Mouse (Mus musculus): ENCODE results near the gene Arhgap15. TPM values are rescaled to one million over a fixed set of nuclear protein-coding genes. Genes with fewer than 3 reads are reported as not detected.
A peak's percentile ranks its signal among the peaks of the same experiment; 100 is the strongest.

Arhgap15 gene
- polyA plus RNA-seq, 1 experiment from 2014 or later, result 0.30 TPM

DNA sequence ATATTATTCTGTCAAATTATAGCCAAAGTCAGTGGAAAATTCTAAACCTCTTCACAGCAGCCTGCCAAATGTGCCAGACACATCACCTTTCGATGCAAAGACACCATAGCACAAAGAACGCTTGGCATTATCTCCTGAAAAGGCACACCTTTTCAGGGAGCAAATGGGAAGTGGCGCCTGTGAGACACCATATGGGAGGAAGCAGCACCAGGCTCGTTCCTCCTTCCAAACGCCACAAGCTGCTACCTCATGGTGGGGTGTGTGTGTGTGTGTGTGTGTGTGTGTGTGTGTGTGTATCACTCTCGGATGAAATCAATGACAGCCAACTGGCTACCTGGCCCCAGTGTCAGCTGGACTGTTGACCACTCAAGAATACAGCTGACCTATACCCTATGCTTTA lies 551.8 kb downstream of the Arhgap15 start:
- Histone ChIP-seq H3K36me3 (replicated peaks) (no peaks in the 10 kb centered on the region), H3K4me3 (no peak overlapping the region), H3K27ac (no peak overlapping the region), H3K9me3 (no peaks in the 10 kb centered on the region), H3K27me3 (ENCODE audit: poor library complexity, severe bottlenecking) (no peaks in the 10 kb centered on the region), H3K4me1 (peaks cover 18% of the 10 kb centered on the region)
- no peak for DNase-seq (ENCODE audit: extremely low spot score, low spot score)
- 82% methylated on average over 6 of the region's 6 CpGs for WGBS

DNA sequence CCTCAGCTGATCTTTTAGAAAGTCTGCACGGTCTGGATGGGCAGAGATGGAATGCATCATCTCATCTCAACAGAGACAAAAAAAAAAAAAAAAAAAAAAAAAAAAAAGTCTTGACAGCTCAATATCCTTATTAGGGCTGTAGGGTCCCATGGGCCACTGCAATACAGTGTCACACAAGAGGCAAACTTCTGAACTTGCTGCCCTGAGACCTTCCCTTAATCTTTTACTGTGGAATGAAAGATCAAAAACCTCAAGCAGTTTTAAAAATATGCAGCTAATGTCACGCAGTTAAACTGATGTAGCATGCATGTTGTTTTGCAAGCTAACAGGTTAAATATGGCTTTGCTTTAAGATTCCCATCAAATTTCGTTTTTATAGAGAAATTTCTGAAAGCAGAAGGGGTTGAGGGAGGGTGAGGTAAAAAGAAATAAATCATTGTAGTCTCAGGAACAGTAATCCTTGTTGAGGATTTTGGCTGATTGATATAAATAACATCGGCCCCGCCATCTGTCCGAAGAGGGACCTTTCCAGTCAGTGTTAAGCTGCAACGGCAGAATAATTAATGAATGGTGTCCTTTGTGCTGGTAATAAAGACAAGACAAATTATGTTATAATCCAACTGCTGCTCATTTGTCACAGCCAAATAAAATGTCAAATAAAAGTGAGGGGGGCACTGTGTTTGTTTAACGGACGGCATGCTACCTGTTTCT lies 555.8 kb downstream of the Arhgap15 start:
- Histone ChIP-seq H3K27ac (no peak overlapping the region), H3K36me3 (replicated peaks) (no peaks in the 10 kb centered on the region), H3K27me3 (ENCODE audit: poor library complexity, severe bottlenecking) (no peaks in the 10 kb centered on the region), H3K4me1 (peaks cover 19% of the 10 kb centered on the region), H3K9me3 (no peaks in the 10 kb centered on the region), H3K4me3 (no peak overlapping the region)
- 64% methylated on average over 9 of the region's 9 CpGs for WGBS
- no peak for DNase-seq (ENCODE audit: extremely low spot score, low spot score)

DNA sequence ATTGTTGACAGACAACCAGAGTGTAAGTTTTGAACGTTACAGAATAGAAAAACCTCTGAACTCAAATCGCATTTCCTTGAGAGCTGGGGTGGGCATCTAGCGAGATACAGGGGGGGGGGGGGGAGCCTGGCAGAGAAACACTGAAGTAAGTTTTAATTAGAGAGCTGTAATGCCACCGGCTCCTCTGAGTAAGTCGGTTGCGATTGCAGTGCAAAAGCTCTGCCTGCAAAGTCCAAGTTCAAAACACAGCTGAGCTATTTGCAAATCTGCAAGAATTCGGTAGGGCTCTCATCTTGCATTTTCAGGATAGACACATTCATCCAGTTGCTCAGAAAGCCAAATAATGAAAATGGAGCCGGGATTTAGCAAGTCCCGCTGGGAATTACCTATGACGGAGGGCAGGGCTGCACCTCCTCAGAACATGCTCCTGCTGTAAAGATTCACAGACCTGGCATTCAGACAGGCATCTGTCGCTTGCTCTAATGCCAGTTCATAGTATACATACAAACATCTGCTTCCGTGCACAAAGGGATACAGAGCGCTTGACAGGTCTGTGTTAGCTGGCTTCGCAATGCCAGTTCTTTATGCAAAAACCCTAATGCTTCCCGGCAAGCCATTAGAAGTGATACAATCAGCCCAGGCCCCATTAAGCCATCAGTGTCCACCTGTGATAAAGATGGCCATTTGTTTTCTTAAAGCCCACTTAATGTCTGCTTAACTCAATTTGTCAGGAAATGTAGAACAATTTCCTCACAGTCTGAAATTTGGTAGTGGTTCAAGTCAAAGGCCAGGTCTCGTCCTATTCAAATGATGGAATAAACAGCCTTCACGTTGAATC lies 556.6 kb downstream of the Arhgap15 start:
- Histone ChIP-seq H3K27me3 (ENCODE audit: poor library complexity, severe bottlenecking) (no peaks in the 10 kb centered on the region; the same call in 1 of the 2 replicates), H3K9me3 (no peaks in the 10 kb centered on the region), H3K4me3 (no peak overlapping the region), H3K36me3 (replicated peaks) (no peaks in the 10 kb centered on the region), H3K27ac (no peak overlapping the region), H3K4me1 (peaks cover 21% of the 10 kb centered on the region)
- WGBS, result 76% methylated on average over 17 of the region's 17 CpGs
- DNase-seq (ENCODE audit: extremely low spot score, low spot score), result no peak

DNA sequence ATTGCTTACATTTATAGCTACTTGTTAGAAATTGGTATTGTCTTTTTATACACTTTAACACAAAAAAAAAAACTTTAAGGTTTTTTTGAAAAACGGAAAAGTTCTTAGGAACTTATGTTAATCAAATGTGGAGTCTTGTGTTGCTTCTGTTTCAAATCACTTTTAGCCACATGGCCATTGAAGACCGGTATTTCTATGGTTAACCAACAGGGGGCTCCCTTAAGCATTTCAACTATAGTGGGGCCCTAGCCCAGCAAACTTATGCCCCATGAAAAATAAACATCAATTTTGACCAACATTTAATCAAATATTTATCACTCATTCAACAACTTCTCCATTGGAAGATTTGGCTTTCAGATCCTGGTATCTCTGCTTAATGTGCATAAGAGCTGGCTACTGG lies 557.5 kb downstream of the Arhgap15 start:
- peaks cover 26% of the 10 kb centered on the region for H3K4me1 ChIP-seq
- H3K4me3 ChIP-seq, result no peak overlapping the region
- H3K27ac ChIP-seq, result no peak overlapping the region
- H3K9me3 ChIP-seq, result no peaks in the 10 kb centered on the region
- 42% methylated on average over 2 of the region's 2 CpGs for WGBS
- no peak for DNase-seq (ENCODE audit: extremely low spot score, low spot score)
- no peaks in the 10 kb centered on the region; the same call in 1 of the 2 replicates for H3K27me3 ChIP-seq (ENCODE audit: poor library complexity, severe bottlenecking)
- H3K36me3 ChIP-seq (replicated peaks), result no peaks in the 10 kb centered on the region

DNA sequence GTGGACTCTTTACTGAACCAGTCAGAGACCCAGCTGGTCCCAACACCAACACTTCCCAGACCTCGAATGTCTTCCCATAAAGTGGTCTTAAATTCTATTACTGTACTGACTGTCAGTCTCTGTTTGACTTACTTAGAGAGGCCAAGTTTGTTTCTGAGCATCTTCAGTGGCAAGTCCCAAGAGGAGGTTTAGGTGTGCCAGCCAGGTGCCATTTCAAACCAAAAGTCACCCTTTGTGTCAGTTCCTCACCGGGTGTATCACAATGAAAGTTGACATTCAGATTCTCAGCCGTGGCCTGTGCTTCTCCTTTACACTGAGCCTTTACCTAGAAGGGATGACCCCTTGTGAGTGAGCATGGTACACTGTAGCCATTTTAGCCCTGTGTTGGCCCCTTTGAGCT lies 560.5 kb downstream of the Arhgap15 start:
- peaks cover 28% of the 10 kb centered on the region for H3K4me1 ChIP-seq
- no peak overlapping the region for H3K4me3 ChIP-seq
- no peak overlapping the region for H3K27ac ChIP-seq
- H3K9me3 ChIP-seq, result no peaks in the 10 kb centered on the region
- no peaks in the 10 kb centered on the region for H3K36me3 ChIP-seq (replicated peaks)
- DNase-seq (ENCODE audit: extremely low spot score, low spot score), result no peak
- no peaks in the 10 kb centered on the region; the same call in 1 of the 2 replicates for H3K27me3 ChIP-seq (ENCODE audit: poor library complexity, severe bottlenecking)
- WGBS, result 92% methylated on average over 3 of the region's 3 CpGs

DNA sequence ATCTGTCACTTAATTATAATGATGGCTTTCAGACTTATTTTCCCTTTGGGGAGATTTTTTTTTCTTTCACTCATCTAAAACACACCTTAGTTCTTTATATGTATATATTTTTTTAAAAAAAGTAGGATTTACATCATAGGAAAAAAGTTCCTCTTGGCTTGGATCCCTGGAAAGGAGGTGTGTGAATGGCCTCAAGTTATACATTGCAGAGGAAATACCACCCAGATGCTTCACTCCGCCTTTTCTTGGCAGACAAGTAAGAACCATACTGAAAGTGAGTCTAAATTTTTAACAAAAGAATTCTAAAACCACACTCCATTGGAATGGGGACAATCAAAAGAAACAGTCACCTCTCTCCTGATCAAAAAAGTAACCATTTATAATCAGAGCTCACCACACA lies 560.9 kb downstream of the Arhgap15 start:
- H3K27ac ChIP-seq, result no peak overlapping the region
- WGBS, result 94% methylated on average over 1 of the region's 1 CpGs
- H3K27me3 ChIP-seq (ENCODE audit: poor library complexity, severe bottlenecking), result no peaks in the 10 kb centered on the region; the same call in 1 of the 2 replicates
- H3K36me3 ChIP-seq (replicated peaks), result no peaks in the 10 kb centered on the region
- no peak overlapping the region for H3K4me3 ChIP-seq
- no peaks in the 10 kb centered on the region for H3K9me3 ChIP-seq
- DNase-seq (ENCODE audit: extremely low spot score, low spot score), result no peak
- peaks cover 24% of the 10 kb centered on the region for H3K4me1 ChIP-seq

DNA sequence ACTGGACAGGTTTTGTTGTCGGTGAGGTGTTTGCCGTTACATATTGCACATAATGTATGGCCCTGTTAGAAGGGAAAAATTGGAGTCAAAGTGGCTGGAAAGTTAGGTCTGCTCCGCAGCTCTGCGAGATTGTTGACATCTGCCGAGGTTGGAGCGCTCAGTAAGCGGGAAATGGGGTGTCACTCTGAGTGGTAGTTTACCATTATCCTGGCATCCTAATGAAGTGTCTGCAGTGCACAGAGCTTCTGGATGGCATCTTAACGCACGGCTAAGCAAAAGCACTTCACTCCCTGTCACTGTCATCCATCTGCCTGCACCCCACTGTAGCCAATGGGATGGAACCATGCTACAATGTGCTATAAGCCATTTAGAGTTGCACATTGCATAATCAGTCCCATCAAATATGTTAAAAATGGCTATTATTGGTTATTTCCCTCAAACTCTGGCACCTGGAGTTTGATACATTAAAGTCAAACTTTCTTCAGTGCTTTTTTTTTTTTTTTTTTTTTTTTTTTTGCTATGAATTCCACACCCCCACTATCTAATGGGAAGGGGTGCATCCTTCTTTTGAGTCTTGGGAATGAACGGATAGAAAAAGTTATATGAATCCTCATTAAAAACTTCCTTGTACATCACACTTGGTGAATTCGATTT lies 561.6 kb downstream of the Arhgap15 start:
- H3K36me3 ChIP-seq (replicated peaks), result no peaks in the 10 kb centered on the region
- no peaks in the 10 kb centered on the region; the same call in 1 of the 2 replicates for H3K27me3 ChIP-seq (ENCODE audit: poor library complexity, severe bottlenecking)
- H3K4me3 ChIP-seq, result no peak overlapping the region
- H3K4me1 ChIP-seq, result peaks cover 18% of the 10 kb centered on the region
- no peaks in the 10 kb centered on the region for H3K9me3 ChIP-seq
- no peak overlapping the region for H3K27ac ChIP-seq
- DNase-seq (ENCODE audit: extremely low spot score, low spot score), result no peak
- WGBS, result 89% methylated on average over 11 of the region's 11 CpGs

DNA sequence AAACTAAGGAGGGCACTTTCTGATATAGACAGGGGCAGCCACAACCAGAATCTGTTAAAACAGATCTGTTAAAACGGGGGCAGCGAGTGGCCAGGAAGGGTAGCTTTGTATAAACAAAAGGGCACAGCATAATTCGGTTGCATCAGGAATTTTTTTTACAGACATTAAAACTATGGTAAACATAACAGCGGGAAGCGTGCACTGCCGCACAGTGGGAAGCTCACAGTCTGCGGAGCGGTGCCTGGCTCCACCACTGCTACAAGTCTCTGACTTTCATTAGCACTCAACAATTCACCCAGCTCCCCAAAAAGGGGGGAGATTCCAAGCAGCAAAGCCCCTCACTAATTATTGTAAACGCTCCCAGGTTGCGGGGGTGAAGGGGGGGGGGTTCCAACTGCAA lies 562.6 kb downstream of the Arhgap15 start:
- 4% methylated on average over 10 of the region's 10 CpGs for WGBS
- peak; percentile 20 for DNase-seq (ENCODE audit: extremely low spot score, low spot score)
- H3K36me3 ChIP-seq (replicated peaks), result no peaks in the 10 kb centered on the region
- H3K9me3 ChIP-seq, result no peaks in the 10 kb centered on the region
- no peaks in the 10 kb centered on the region; the same call in 1 of the 2 replicates for H3K27me3 ChIP-seq (ENCODE audit: poor library complexity, severe bottlenecking)
- H3K4me1 ChIP-seq, result peaks cover 14% of the 10 kb centered on the region
- H3K4me3 ChIP-seq, result peak overlapping the region; percentile 39
- peak overlapping the region; percentile 51; the same call in 1 of the 2 replicates for H3K27ac ChIP-seq

DNA sequence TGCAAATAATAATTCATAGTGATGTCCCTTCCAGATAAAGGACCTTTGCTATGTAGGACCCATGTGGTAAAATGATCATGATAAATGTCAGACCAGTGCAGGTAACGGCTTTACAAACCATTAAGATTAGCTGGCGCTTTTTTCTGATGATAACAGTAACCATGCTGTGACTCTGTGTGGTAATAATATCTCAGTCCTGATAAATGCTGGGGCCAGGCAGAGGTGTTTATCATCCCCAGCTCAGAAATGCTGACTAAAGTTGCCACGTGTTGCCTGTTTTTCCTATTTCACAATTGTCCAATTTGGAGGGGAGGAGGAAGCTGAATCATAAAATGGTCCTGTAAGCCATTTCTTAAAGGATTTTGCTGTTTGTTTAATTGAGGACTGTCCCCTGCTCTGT lies 564.9 kb downstream of the Arhgap15 start:
- DNase-seq (ENCODE audit: extremely low spot score, low spot score), result no peak
- H3K9me3 ChIP-seq, result no peaks in the 10 kb centered on the region
- H3K4me3 ChIP-seq, result no peak overlapping the region
- H3K36me3 ChIP-seq (replicated peaks), result no peaks in the 10 kb centered on the region
- H3K4me1 ChIP-seq, result peaks cover 14% of the 10 kb centered on the region
- no peaks in the 10 kb centered on the region; the same call in 1 of the 2 replicates for H3K27me3 ChIP-seq (ENCODE audit: poor library complexity, severe bottlenecking)
- 82% methylated on average over 3 of the region's 3 CpGs for WGBS
- no peak overlapping the region for H3K27ac ChIP-seq

DNA sequence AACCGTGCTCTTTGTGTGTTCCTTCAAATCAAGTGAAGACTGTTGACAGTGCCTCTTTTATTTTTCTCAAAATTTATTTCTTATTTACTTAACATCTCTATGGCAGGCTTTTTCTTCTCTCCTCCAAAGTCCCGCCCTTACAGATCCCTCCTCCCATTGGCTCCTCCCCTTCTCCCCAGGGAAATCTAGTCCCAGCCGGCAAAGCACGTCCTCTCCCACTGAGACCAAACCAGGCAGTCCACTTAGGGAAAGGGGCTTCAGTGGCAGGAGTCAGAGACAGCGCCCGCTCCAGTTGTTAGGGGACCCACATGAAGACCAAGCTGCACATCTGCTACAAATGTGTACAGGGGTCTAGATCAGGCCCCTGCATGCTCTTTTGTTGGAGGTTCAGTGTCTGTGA lies 569.8 kb downstream of the Arhgap15 start:
- DNase-seq (ENCODE audit: extremely low spot score, low spot score), result no peak
- H3K27ac ChIP-seq, result no peak overlapping the region
- H3K36me3 ChIP-seq (replicated peaks), result no peaks in the 10 kb centered on the region
- H3K4me1 ChIP-seq, result no peaks in the 10 kb centered on the region
- 65% methylated on average over 6 of the region's 6 CpGs for WGBS
- H3K27me3 ChIP-seq (ENCODE audit: poor library complexity, severe bottlenecking), result no peaks in the 10 kb centered on the region
- H3K4me3 ChIP-seq, result no peak overlapping the region
- no peaks in the 10 kb centered on the region for H3K9me3 ChIP-seq

DNA sequence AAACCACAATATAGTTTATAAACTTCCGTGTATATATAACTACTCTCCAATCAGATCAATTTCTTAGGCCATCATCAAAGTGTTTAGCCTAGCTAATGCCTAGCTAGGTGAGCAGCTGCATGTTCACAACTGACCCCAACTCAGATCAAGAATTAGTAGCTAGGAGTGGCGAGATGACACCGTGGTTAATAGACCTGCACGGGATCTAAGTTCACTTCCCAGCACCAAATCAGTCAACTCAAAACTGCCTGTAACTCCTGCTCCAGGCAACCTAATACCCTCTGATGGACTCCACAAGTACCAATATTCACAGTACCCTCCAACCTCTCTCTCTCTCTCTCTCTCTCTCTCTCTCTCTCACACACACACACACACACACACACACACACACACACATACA lies 570.9 kb downstream of the Arhgap15 start:
- Histone ChIP-seq H3K4me1 (no peaks in the 10 kb centered on the region), H3K27me3 (ENCODE audit: poor library complexity, severe bottlenecking) (no peaks in the 10 kb centered on the region), H3K9me3 (no peaks in the 10 kb centered on the region), H3K4me3 (no peak overlapping the region), H3K27ac (no peak overlapping the region), H3K36me3 (replicated peaks) (no peaks in the 10 kb centered on the region)
- 96% methylated on average over 4 of the region's 4 CpGs for WGBS
- no peak for DNase-seq (ENCODE audit: extremely low spot score, low spot score)

DNA sequence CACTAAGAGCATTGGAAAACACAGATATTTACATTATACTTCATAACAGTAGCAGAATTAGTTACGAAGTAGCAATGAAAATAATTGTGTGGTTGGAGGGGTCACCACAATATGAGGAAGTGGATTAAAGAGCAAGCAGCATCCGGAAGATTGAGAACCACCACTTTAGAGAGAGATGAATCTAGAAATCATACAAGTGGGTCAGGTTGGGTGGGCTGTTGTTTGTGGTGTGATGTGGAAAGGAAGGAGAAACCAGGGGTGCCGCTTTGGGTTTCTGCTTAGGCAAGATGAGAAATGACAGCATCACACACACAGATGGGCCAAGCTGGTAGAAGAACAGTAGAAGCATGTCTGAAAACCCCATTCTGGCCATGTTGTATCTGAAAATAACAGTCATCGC lies 575.2 kb downstream of the Arhgap15 start:
- DNase-seq (ENCODE audit: extremely low spot score, low spot score), result no peak
- no peaks in the 10 kb centered on the region for H3K36me3 ChIP-seq (replicated peaks)
- H3K27me3 ChIP-seq (ENCODE audit: poor library complexity, severe bottlenecking), result no peaks in the 10 kb centered on the region
- no peaks in the 10 kb centered on the region for H3K9me3 ChIP-seq
- no peaks in the 10 kb centered on the region for H3K4me1 ChIP-seq
- 95% methylated on average over 4 of the region's 4 CpGs for WGBS
- no peak overlapping the region for H3K27ac ChIP-seq
- H3K4me3 ChIP-seq, result no peak overlapping the region

DNA sequence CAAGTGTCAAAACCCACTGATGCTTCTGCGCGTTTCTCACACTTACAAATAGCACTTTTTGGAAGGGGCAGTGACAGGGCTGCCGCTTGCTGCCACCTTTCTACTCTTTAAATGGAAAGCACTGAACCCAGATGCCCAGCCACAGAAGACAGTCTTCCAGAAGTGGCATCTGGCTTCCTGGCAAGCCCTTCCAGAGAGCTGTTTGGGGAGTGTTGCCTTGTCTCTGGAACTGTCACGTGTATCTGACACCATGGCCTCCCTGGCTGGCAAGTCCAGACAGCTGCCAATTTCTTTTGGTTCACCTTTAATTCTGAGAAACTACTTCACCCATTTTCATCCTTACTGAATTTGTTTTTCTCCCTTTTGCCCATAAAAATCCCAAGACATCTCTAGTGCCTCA lies 584.7 kb downstream of the Arhgap15 start:
- DNase-seq (ENCODE audit: extremely low spot score, low spot score), result no peak
- H3K4me1 ChIP-seq, result peaks cover 4% of the 10 kb centered on the region; the same call in 1 of the 2 replicates
- H3K4me3 ChIP-seq, result no peak overlapping the region
- H3K9me3 ChIP-seq, result no peaks in the 10 kb centered on the region
- H3K27ac ChIP-seq, result no peak overlapping the region
- 89% methylated on average over 4 of the region's 4 CpGs for WGBS
- H3K36me3 ChIP-seq (replicated peaks), result no peaks in the 10 kb centered on the region
- H3K27me3 ChIP-seq (ENCODE audit: poor library complexity, severe bottlenecking), result no peaks in the 10 kb centered on the region
